Mouse (Mus musculus) embryo, embryonic 10.5 days (tissue): ENCODE measurements at regions not wholly inside any gene's neighbourhood (a gene's known extent, or its start where the extent isn't known, plus 50 kb on each side); places are given as distances from the start of the nearest gene placed in this dataset.

Experiments used
- DNase-seq: peaks from one replicate; pipeline ENCODE4 v3.0.0-alpha.2; 2015; ENCODE audit warnings: low spot score

DNA sequence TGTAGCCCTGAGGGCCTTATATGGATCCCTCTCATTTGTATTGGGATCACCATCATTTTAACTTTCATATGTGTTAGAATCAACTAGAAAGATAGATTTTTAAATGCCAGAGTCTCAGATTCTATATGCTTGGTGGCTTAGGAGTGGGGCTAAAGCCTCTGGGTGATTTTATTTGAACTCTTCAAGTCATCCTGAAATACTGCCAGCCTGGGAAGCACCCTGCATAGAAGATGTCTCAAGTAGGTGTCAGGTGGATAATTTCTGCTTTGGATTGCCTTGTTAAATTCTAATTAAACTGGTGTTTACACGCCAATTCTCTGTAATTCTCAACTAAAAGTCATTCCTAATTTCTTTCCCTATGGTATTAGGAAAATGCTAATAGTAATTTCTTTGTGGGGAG is 4154.0 kb downstream of the 9330182O14Rik start:
- no peak for DNase-seq

DNA sequence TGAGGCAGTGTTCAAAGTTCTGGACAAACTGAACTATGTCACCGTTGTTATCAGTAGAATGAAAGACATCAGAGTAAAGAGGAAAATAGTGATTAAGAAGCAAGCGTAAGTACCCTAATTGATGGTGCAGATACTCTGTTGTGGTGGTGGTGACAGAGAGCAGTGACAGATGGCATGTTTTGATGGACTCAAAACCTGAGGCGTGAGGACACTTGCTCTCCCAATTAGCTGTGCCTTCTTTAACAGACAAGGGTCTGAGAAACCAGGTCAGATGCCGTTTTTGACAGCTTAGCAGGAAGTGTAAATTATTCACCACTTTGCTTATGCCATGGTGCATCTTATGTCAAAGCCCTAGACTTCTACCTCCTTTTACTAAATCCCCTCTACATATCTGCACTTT is 4154.5 kb downstream of the 9330182O14Rik start:
- DNase-seq = no peak

DNA sequence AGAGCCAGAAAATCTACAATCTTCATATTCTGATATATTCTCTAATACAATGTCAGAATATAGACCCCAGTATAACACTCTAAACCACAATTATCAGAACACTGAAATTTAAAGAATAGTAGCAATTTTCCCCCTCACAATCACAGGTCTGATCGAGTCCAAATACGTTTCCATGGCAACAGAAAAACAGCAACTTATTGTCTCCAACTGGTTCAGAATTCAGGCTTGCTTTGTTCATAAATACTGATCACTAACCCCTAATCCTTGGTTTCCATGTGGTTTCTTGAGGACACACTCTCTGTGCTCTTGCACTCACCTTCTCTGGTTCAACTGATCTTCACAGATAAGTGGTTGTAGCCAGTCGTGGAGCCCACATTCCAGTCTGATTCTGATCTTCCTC is 4167.3 kb downstream of the 9330182O14Rik start:
- peak; percentile 3 for DNase-seq

DNA sequence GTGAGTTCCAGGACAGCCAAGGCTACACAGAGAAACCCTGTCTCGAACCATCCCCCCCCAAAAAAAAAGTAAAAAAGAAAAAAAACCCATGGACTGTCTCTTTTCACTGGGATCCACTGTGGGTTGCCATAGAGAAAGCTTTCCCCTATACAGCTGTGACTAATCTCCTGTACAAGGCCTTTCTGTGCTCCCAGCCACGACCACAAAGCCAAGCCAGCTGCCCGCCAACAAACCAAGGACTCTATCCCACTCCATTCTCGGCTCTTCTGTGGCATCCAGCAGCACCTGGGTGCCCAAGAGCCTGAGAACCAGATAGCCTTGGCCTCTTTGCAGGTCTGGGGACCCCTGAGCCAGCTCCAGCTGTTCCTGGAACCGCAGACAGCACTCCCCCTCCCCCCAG is 4176.7 kb downstream of the 9330182O14Rik start:
- no peak for DNase-seq

DNA sequence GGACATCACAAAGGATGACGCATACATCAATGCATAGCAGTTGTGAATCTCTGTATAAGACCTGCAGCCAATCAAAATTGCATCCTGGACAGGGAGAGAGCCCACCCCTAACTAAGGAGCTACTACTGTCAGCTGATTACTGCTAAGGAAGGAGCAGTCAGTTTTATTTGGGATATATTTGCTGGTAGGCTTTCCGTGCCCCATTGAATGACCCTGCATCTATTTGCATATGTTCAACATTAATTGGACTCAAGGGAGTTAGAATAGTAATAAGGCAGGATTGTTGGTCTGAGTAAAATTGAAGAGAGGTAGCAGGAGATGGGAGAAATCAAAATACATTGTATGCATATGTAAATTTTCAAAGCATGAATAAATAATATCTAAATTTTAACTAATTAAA is 4179.1 kb downstream of the 9330182O14Rik start:
- DNase-seq = no peak
